ENCODE assay signal across 22 mouse cellular contexts in the genomic region with DNA sequence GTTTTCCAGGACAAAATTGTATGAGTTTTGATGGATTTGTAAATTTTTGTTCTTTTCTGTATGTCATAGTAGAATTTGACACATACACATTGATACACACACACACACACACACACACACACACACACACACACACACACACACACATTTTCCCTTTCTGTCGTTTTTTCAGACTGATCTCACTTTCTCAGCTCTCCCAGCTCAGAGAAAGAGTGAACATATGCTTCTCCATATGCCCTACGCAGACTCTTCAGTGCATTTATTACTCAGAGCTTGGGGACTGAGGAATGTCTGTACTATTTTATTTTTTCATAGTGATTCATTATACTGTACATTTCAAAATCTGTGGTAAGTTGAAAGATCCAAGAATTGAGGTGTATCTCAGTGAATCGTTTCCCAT.
DNase-seq lines count a peak whose midpoint lies in the region; ATAC-seq and TF ChIP-seq lines count a peak whose summit lies in the region.
"Had no signal": no experiment of that assay in that cellular context is flagged by ENCODE, and none has a peak within 500 bp of the region (broad histone marks: within the 10 kb centered on the region; RNA-seq: fewer than 3 reads in every experiment).

No protein-coding gene starts in this region.

- DNase-seq in forebrain, embryonic 11.5 days (ENCODE audit: low spot score): no peak
- DNase-seq in NIH3T3 (ENCODE audit: low read depth): peak; percentile 2
- DNase-seq in layer of hippocampus, adult 2 months (ENCODE audit: low spot score in 2 of 2): peak; percentile 38 to 82
- peak; percentile 29 to 57 for DNase-seq in right cerebral cortex, adult 2 months (ENCODE audit: low spot score in 2 of 2)
- DNase-seq in hindbrain, embryonic 10.5 days (ENCODE audit: low spot score): no peak
- no peak for DNase-seq in urinary bladder, postnatal 36 days (ENCODE audit: low spot score in 2 of 2)
- DNase-seq in midbrain, embryonic 14.5 days: no peak
- DNase-seq: adrenal gland, adult 2 months; cerebellum, adult 9-10 months; heart, adult 11 months; kidney, adult 9 months; kidney, postnatal 4 days; thymus, postnatal 4 days had no signal

- WGBS in forebrain, embryonic 13.5 days: 81% methylated on average over 3 of the region's 3 CpGs
- 88% methylated on average over 3 of the region's 3 CpGs for WGBS in forebrain, embryonic 11.5 days
- 92% methylated on average over 3 of the region's 3 CpGs for WGBS in hindbrain, embryonic 10.5 days
- 88% methylated on average over 3 of the region's 3 CpGs for WGBS in midbrain, embryonic 14.5 days

- H3K27me3 ChIP-seq in forebrain, embryonic 13.5 days: no peaks in the 10 kb centered on the region
- no peaks in the 10 kb centered on the region for H3K27me3 ChIP-seq in forebrain, embryonic 11.5 days (ENCODE audit: control insufficient read depth, insufficient read depth, low read length)
- H3K27me3 ChIP-seq in hindbrain, embryonic 10.5 days (ENCODE audit: insufficient read depth, poor library complexity, severe bottlenecking): no peaks in the 10 kb centered on the region
- no peaks in the 10 kb centered on the region for H3K27me3 ChIP-seq in midbrain, embryonic 14.5 days (ENCODE audit: control insufficient read depth, insufficient read depth, low read length)
- H3K27me3 ChIP-seq: embryonic facial prominence, embryonic 12.5 days; liver, embryonic 12.5 days; lung, embryonic 15.5 days; neural tube, embryonic 15.5 days had no signal

- H3K36me3 ChIP-seq in forebrain, embryonic 13.5 days (ENCODE audit: poor library complexity, severe bottlenecking): no peaks in the 10 kb centered on the region
- H3K36me3 ChIP-seq in forebrain, embryonic 11.5 days (ENCODE audit: control insufficient read depth, insufficient read depth, low read length): no peaks in the 10 kb centered on the region
- no peaks in the 10 kb centered on the region for H3K36me3 ChIP-seq in hindbrain, embryonic 10.5 days
- no peaks in the 10 kb centered on the region for H3K36me3 ChIP-seq in midbrain, embryonic 14.5 days (ENCODE audit: control insufficient read depth, insufficient read depth, low read length)
- H3K36me3 ChIP-seq: embryonic facial prominence, embryonic 12.5 days; liver, embryonic 12.5 days; lung, embryonic 15.5 days had no signal

- no peak overlapping the region for H3K9ac ChIP-seq in forebrain, embryonic 13.5 days
- no peak overlapping the region for H3K9ac ChIP-seq in forebrain, embryonic 11.5 days (ENCODE audit: low read length)
- no peak overlapping the region for H3K9ac ChIP-seq in midbrain, embryonic 14.5 days (replicated peaks; ENCODE audit: low read length)
- H3K9ac ChIP-seq: embryonic facial prominence, embryonic 12.5 days; liver, embryonic 12.5 days; lung, embryonic 15.5 days; neural tube, embryonic 15.5 days had no signal

- no peaks in the 10 kb centered on the region for H3K9me3 ChIP-seq in forebrain, embryonic 13.5 days (replicated peaks)
- no peaks in the 10 kb centered on the region for H3K9me3 ChIP-seq in forebrain, embryonic 11.5 days (ENCODE audit: control insufficient read depth, low read length)
- H3K9me3 ChIP-seq in hindbrain, embryonic 10.5 days: no peaks in the 10 kb centered on the region
- H3K9me3 ChIP-seq in midbrain, embryonic 14.5 days (ENCODE audit: control insufficient read depth, low read length): no peaks in the 10 kb centered on the region
- H3K9me3 ChIP-seq: embryonic facial prominence, embryonic 12.5 days; liver, embryonic 12.5 days; lung, embryonic 15.5 days; neural tube, embryonic 15.5 days had no signal

- ATAC-seq in forebrain, embryonic 13.5 days: peak; percentile 96
- ATAC-seq in forebrain, embryonic 11.5 days (replicated peaks; ENCODE audit: low FRiP score): no peak
- ATAC-seq in midbrain, embryonic 14.5 days (ENCODE audit: low FRiP score, low TSS enrichment): no peak
- ATAC-seq: inflammation-experienced regulatory T-cells, adult 6 months; liver, embryonic 12.5 days had no signal

- no peaks in the 10 kb centered on the region for H3K4me1 ChIP-seq in forebrain, embryonic 13.5 days
- H3K4me1 ChIP-seq in forebrain, embryonic 11.5 days (replicated peaks; ENCODE audit: control insufficient read depth, insufficient read depth, low read length): no peaks in the 10 kb centered on the region
- no peaks in the 10 kb centered on the region for H3K4me1 ChIP-seq in hindbrain, embryonic 10.5 days (replicated peaks)
- no peaks in the 10 kb centered on the region for H3K4me1 ChIP-seq in midbrain, embryonic 14.5 days (ENCODE audit: control insufficient read depth, insufficient read depth, low read length)
- H3K4me1 ChIP-seq: embryonic facial prominence, embryonic 12.5 days; liver, embryonic 12.5 days; lung, embryonic 15.5 days; neural tube, embryonic 15.5 days had no signal

- TF ChIP-seq CTCF in layer of hippocampus, adult 2 months (conservative IDR thresholded peaks at IDR 0.05): no peak

- H3K27ac ChIP-seq in forebrain, embryonic 13.5 days: no peak overlapping the region
- H3K27ac ChIP-seq in forebrain, embryonic 11.5 days (ENCODE audit: low read depth, low read length): no peak overlapping the region
- no peak overlapping the region for H3K27ac ChIP-seq in layer of hippocampus, adult 2 months
- no peak overlapping the region for H3K27ac ChIP-seq in hindbrain, embryonic 10.5 days
- H3K27ac ChIP-seq in midbrain, embryonic 14.5 days (replicated peaks; ENCODE audit: low read depth, low read length): no peak overlapping the region
- H3K27ac ChIP-seq: embryonic facial prominence, embryonic 12.5 days; liver, embryonic 12.5 days; lung, embryonic 15.5 days; macrophage; neural tube, embryonic 15.5 days; stomach, postnatal 0 days had no signal

- no peak overlapping the region for H3K4me2 ChIP-seq in forebrain, embryonic 13.5 days
- no peak overlapping the region for H3K4me2 ChIP-seq in forebrain, embryonic 11.5 days (ENCODE audit: low read depth, low read length, severe bottlenecking)
- H3K4me2 ChIP-seq in midbrain, embryonic 14.5 days (ENCODE audit: low read length): no peak overlapping the region
- H3K4me2 ChIP-seq: embryonic facial prominence, embryonic 12.5 days; liver, embryonic 12.5 days; lung, embryonic 15.5 days; midbrain, embryonic 11.5 days; neural tube, embryonic 15.5 days had no signal

- no peak overlapping the region for H3K4me3 ChIP-seq in forebrain, embryonic 13.5 days
- H3K4me3 ChIP-seq in forebrain, embryonic 11.5 days (ENCODE audit: low read depth, low read length): no peak overlapping the region
- no peak overlapping the region for H3K4me3 ChIP-seq in layer of hippocampus, adult 2 months
- H3K4me3 ChIP-seq in hindbrain, embryonic 10.5 days: no peak overlapping the region
- no peak overlapping the region for H3K4me3 ChIP-seq in midbrain, embryonic 14.5 days (replicated peaks; ENCODE audit: low read depth, low read length)
- H3K4me3 ChIP-seq: embryonic facial prominence, embryonic 12.5 days; liver, embryonic 12.5 days; lung, embryonic 15.5 days; neural tube, embryonic 15.5 days had no signal

Comparison
In these comparisons a context has a peak if more than half of its experiments do, and no peak if none do; other contexts are left out.
1. DNase-seq: peak in NIH3T3 (single experiment), layer of hippocampus, adult 2 months (2 of 2) and right cerebral cortex, adult 2 months (2 of 2); none in forebrain, embryonic 11.5 days (single experiment), hindbrain, embryonic 10.5 days (single experiment), urinary bladder, postnatal 36 days (0 of 2) and midbrain, embryonic 14.5 days (single experiment).